9 mouse cellular contexts compared by ENCODE assay signal in the genomic region with DNA sequence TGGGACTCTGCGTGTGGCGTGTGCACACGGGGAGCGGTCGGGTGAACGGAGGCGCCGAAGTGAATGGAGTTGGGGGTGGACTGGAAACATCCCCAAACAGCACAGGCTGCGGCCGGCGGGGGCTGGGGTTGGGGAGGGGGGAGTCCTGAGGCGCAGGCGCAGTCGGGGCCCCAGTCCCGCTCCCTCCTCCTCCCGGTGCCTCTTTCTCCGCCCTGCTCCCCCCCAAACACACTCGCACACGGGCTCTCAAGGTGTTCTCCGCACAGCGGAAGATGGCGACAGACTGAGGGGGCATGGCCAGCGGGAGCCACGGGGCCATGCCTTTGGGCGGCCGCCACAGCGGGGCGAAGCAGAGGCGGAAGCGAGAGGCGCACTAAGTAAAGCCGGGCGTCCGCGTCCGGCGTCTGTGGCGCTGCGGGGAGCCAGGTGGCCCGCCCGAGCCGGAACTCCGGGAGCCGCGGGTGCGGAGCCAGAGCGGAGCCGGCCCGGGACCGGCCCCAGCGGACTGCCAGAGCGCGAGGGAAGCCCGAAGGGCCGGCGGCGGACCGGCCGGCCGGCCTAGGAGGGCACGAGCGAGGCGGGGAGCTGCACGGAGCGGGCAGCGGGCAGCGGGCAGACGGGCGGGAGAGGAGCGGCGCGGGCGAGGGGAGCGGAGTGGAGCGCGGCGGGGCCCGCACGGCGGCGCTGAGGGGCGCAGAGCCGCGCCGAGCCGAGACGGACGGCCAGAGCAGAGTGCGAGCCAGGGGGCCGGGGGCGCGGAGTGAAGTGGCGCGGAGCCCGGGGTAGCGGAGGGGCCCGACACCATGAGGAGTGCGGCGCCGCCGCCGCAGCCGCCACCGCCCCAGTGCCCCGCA. TPM values are rescaled to one million over a fixed set of nuclear protein-coding genes. Genes with fewer than 3 reads are reported as not detected.
DNase-seq lines count a peak whose midpoint lies in the region; ATAC-seq and TF ChIP-seq lines count a peak whose summit lies in the region.
"Had no signal": no experiment of that assay in that cellular context is flagged by ENCODE, and none has a peak within 500 bp of the region (broad histone marks: within the 10 kb centered on the region; RNA-seq: fewer than 3 reads in every experiment).

No protein-coding gene starts in this region.

- H3K4me3 ChIP-seq in heart, embryonic 14.5 days (ENCODE audit: control insufficient read depth in 1 of 2, insufficient read depth in 1 of 2, low read depth in 1 of 2, low read length in 2 of 2), result peak overlapping the region; percentile 40 to 45
- peak overlapping the region; percentile 81 for H3K4me3 ChIP-seq in cerebellum, adult 2 months (replicated peaks; ENCODE audit: insufficient read depth, low read depth, low read length)
- peak overlapping the region; percentile 39 for H3K4me3 ChIP-seq in liver, embryonic 16.5 days (ENCODE audit: low read depth, low read length)

- H3K9me3 ChIP-seq in heart, embryonic 14.5 days (ENCODE audit: control insufficient read depth, low read length), result no peaks in the 10 kb centered on the region
- no peaks in the 10 kb centered on the region for H3K9me3 ChIP-seq in liver, embryonic 16.5 days (replicated peaks; ENCODE audit: control insufficient read depth, low read length)

- no peak overlapping the region for H3K27ac ChIP-seq in heart, embryonic 14.5 days (replicated peaks in 1 of 2; ENCODE audit: control insufficient read depth in 1 of 2, insufficient read depth in 1 of 2, low read depth in 2 of 2, low read length in 2 of 2)
- H3K27ac ChIP-seq in cerebellum, adult 2 months (ENCODE audit: insufficient read depth, low read length), result peak overlapping the region; percentile 59; the same call in 1 of the 2 replicates
- no peak overlapping the region for H3K27ac ChIP-seq in liver, embryonic 16.5 days (ENCODE audit: low read length)

- no peaks in the 10 kb centered on the region for H3K36me3 ChIP-seq in heart, embryonic 14.5 days (ENCODE audit: control insufficient read depth, insufficient read depth, low read length)
- H3K36me3 ChIP-seq in liver, embryonic 16.5 days (ENCODE audit: control insufficient read depth, insufficient read depth), result no peaks in the 10 kb centered on the region
- H3K36me3 ChIP-seq: G1E had no signal

- WGBS in heart, embryonic 14.5 days, result 26% methylated on average over 56 of the region's 105 CpGs
- WGBS in cerebellum, adult 2 months, result 27% methylated on average over 70 of the region's 105 CpGs
- 24% methylated on average over 54 of the region's 105 CpGs for WGBS in liver, embryonic 16.5 days (ENCODE audit: insufficient replicate concordance)

- H3K4me1 ChIP-seq in heart, embryonic 14.5 days (ENCODE audit: control insufficient read depth in 2 of 2, insufficient read depth in 2 of 2, low read length in 2 of 2), result no peaks in the 10 kb centered on the region
- H3K4me1 ChIP-seq in cerebellum, adult 2 months (ENCODE audit: control insufficient read depth, insufficient read depth, low read length), result no peaks in the 10 kb centered on the region
- no peaks in the 10 kb centered on the region for H3K4me1 ChIP-seq in liver, embryonic 16.5 days (ENCODE audit: control insufficient read depth, low read depth, low read length)

- peaks cover 54% of the 10 kb centered on the region for H3K27me3 ChIP-seq in heart, embryonic 14.5 days (ENCODE audit: control insufficient read depth, insufficient read depth, low read length)
- H3K27me3 ChIP-seq in cerebellum, adult 2 months (ENCODE audit: control insufficient read depth, insufficient read depth, low read length), result no peaks in the 10 kb centered on the region
- H3K27me3 ChIP-seq in liver, embryonic 16.5 days (ENCODE audit: control insufficient read depth, insufficient read depth, low read depth, low read length), result peaks cover 36% of the 10 kb centered on the region

- TF ChIP-seq CTCF in cerebellum, adult 2 months (IDR thresholded peaks at IDR 0.05; ENCODE audit: borderline replicate concordance, insufficient read depth, low read depth, low read length), result no peak

- H3K4me2 ChIP-seq in heart, embryonic 14.5 days (ENCODE audit: low read length), result peak overlapping the region; percentile 70
- peak overlapping the region; percentile 48 for H3K4me2 ChIP-seq in liver, embryonic 16.5 days (ENCODE audit: low read depth, low read length)

- TF ChIP-seq POLR2A in cerebellum, adult 2 months (IDR thresholded peaks at IDR 0.05; ENCODE audit: borderline replicate concordance, insufficient read depth, low read length), result 0 out of 2 replicates have a peak, but pooled peaks have one; percentile 22

- ATAC-seq in heart, embryonic 14.5 days (ENCODE audit: insufficient number of reproducible peaks, insufficient read depth, low FRiP score, low read depth), result 0 out of 2 replicates have a peak, but pooled peaks have one; percentile 13
- peak; percentile 28 for ATAC-seq in granulocyte monocyte progenitor cell, adult 5-6 weeks (replicated peaks; ENCODE audit: poor library complexity, severe bottlenecking)
- ATAC-seq in liver, embryonic 16.5 days (ENCODE audit: low read depth), result no peak

- DNase-seq in heart, adult 9 months (ENCODE audit: low spot score in 2 of 2), result no peak
- DNase-seq in cerebellum, adult 2 months, result peak; percentile 72 to 73
- DNase-seq in layer of hippocampus, adult 18-20 months (ENCODE audit: low spot score in 2 of 2), result peak; percentile 37 to 64
- peak; percentile 61 for DNase-seq in right cerebral cortex, postnatal 25 days
- no peak for DNase-seq in urinary bladder, postnatal 25 days (ENCODE audit: low spot score)

- no peak overlapping the region for H3K9ac ChIP-seq in heart, embryonic 14.5 days (ENCODE audit: low read length)
- no peak overlapping the region for H3K9ac ChIP-seq in liver, embryonic 16.5 days (ENCODE audit: low read depth, low read length)

RNA-seq across cellular contexts. Expression of gene Tmem28, which starts 0.7 kb away (rescaled TPM):
- 0.05 TPM in 1 of 2 replicates, not detected in the other for polyA plus RNA-seq in heart, embryonic 14.5 days (2014; fragmentation: Nextera tagmentation; extraction: Ambion mirVana)
- 11.3 and 11.7 TPM in 2 replicates for polyA plus RNA-seq in cerebellum, adult 2 months (2012; rRNA removed)
- not detected in 2 replicates for total RNA-seq in granulocyte monocyte progenitor cell, adult 5-6 weeks (2014; fragmentation: Nextera tagmentation)
- not detected in 2 replicates for total RNA-seq in granulocyte monocyte progenitor cell, adult 5-6 weeks (2017)
- total RNA-seq in layer of hippocampus, adult 18-20 months (2021), result 10 to 100 TPM; 31.2 to 35.8 TPM
- polyA plus RNA-seq in liver, embryonic 16.5 days (2015; fragmentation: Nextera tagmentation; extraction: Ambion mirVana), result not detected in 2 replicates
- polyA plus RNA-seq: G1E had no signal

Comparison
In these comparisons a context has a peak if more than half of its experiments do, and no peak if none do; other contexts are left out.
1. DNase-seq: peak in cerebellum, adult 2 months (2 of 2), layer of hippocampus, adult 18-20 months (2 of 2) and right cerebral cortex, postnatal 25 days (single experiment); none in heart, adult 9 months (0 of 2) and urinary bladder, postnatal 25 days (single experiment).
2. RNA of gene Tmem28, which starts 0.7 kb away (polyA plus RNA-seq): 11.3 to 11.7 TPM in cerebellum, adult 2 months; 0.05 TPM in heart, embryonic 14.5 days and not detected in liver, embryonic 16.5 days; every median in the first group is over 10 times any median in the second.
3. Peak in every context shown above with its lines, with median percentiles within 50 percentile points of each other: H3K4me3 ChIP-seq.